Mouse (Mus musculus): ENCODE data around the gene Zfp574. TPM values are rescaled to one million over a fixed set of nuclear protein-coding genes. Genes with fewer than 3 reads are reported as not detected.
A peak's percentile ranks its signal among the peaks of the same experiment; 100 is the strongest.

The Zfp574 gene
- total RNA-seq, 2 experiments from 2014 or later, result 6.1 to 6.3 TPM

DNA sequence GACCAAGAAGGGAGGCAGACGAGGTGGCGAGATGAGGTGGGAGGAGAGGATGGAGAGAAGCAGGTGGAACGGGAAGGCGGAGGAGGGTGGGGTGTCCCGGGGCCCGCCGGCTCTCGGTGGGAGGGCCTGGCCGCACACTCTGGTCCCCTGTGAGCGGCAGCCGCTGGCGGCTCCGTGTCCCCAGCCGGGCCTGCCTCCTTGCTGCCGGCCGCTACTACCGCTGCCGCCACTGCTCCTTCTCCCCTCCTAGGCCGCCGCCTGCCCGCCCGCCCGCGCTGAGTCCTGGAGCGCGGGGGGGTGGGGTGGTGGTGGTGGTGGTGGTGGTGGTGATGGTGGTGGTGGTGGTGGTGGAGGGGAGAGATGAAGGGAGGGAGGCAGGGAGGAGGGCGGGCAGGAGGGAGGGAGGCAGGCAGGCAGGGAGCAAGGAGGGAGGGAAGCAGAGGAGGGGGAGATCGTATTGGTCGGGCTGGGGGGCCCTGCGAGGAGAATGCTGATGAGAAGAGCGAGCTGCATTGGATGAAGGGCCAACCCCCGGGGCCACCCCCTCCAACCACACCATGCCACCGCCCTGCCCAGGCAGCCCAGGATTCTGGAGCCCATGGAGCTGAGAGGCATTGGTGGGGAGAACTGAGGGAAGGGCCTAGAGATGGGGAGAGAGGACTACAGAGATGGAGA, 486 bp downstream of the Zfp574 start:
- DNase-seq, result no peak

DNA sequence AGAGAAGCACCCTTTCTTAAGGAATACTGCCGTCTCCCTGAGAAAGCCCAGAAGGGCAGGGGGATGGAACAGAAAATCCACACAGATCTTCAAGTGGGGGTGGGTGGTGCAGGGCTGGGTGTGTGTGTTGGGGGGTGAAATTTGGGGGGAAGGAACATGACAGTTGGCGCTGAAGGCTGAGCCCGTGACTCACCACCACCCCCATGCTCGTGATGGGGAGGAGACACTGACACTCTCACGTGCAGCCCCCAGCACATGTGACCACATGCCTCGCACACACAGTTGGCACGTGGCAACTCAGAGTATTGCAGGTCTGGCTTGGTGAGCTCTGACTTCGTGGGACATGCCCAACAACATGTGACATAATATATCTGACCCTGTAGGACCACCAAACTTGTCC, 1.6 kb downstream of the Zfp574 start:
- DNase-seq, result no peak

DNA sequence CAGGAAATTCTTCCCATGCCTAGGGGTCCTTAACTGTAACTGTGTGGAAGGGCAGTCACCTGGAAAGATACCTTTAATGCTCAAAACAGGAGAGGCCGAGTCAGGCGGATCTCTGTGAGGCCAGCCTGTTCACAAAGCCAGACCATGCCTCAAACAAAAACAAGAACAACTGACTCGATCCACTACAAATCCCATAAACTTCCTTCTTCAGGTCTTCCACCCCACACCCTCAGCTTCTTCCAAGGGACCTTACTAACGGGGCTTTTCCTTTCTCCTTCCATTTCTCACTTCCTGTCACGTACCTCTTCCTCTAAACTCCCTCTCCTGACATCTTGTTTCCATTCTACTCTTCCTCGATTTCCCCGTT, 3.9 kb downstream of the Zfp574 start:
- DNase-seq, result no peak

DNA sequence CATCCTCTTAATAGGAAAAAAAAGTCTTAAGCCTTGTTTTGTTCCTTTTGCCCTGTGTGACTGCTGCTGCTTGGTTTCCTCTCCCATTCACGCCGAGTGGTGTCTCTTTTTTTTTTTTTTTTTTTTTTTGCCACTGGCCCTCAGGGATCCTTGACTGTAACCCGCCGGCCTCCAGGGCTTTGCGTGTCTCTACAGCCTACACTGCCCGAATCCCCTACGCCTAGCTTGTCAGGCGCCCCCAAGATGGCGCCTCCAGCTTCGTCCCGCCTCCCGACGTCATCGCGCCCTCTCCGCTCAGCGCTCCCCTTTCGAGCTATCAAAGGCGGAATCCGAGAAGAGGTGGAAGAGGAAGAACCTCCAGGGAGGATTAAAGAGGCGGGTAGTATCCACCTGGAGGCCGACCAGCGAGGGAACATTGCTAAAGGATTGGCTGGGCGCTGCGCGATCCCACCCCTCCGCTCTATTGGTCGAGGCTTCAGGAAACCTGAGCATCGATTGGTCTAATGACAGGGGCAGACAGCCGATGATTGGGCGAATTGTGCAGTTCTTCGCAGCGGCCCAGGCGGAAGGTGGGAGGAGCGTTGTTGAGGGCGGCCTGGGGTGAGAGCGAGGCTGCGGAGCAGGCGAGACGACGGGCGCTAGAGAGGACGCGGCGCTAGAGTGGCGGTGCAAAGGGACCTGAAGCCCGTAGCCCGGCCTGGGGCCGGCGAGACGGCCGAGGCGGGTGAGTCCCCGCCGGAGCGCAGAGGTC, 4.5 kb downstream of the Zfp574 start:
- peak; percentile 99 for DNase-seq

DNA sequence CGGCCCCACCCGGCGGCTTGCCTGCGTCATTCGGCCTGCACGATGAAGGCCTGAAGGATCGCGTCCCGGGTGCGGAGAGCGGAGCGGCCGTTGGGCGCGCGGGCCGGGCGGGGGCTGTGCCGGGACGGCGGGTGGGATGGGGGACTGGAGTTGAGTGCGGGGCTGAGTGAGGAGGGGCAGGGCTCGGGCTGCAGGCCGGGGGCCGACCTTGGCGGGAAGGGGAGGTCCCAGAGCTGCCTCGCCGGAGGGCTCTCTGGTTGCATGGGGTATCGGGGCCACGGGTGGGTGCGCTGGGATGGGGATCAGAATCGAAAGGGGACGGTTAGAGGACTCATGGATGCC, 5.0 kb downstream of the Zfp574 start:
- DNase-seq, result no peak

DNA sequence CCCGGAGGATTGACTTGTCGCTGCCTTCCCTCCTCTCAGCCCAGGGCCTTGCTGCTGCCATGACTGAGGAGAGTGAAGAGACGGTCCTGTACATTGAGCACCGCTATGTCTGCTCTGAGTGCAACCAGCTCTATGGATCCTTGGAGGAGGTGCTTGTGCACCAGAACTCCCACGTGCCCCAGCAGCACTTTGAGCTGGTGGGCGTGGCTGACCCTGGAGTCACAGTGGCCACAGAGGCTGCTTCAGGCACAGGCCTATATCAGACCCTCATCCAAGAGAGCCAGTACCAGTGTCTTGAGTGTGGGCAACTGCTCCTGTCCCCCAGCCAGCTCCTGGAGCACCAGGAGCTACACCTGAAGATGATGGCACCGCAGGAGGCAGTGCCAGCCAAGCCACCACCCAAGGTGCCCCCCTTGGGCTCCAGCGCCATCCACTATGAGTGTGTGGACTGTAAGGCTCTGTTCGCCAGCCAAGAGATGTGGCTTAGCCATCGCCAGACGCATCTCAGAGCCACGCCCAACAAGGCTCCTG, 7.2 kb downstream of the Zfp574 start:
- no peak for DNase-seq

DNA sequence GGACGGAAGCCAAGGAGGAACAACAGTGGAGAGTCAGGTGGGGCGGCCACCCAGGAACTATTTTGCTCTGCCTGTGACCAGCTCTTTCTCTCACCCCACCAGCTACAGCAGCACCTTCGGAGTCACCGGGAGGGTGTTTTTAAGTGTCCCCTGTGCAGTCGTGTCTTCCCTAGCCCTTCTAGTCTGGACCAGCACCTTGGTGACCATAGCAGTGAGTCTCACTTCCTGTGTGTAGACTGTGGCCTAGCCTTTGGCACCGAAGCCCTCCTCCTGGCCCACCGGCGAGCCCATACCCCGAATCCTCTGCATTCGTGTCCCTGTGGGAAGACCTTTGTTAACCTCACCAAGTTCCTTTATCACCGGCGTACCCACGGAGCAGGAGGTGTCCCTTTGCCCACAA, 8.1 kb downstream of the Zfp574 start:
- DNase-seq, result no peak

DNA sequence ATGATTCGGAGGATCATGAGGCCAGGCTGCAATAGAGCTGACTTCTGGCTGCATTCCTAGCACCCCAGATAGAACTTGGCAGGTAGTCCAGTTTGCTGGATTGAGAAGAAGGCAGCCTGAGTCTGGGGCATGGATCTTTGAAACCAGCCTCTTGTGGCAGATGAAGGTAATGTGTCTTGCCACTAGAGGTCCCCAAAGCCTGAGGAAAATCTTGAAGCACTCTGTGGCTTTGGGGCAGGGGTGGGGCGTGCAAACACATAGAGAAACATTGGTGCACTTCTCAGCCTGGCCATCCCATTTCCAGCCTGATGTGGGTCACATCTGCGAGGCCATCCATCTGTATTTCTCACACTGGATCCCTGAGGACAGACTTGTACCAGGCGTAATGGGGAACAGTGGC, 10.1 kb downstream of the Zfp574 start:
- no peak for DNase-seq

DNA sequence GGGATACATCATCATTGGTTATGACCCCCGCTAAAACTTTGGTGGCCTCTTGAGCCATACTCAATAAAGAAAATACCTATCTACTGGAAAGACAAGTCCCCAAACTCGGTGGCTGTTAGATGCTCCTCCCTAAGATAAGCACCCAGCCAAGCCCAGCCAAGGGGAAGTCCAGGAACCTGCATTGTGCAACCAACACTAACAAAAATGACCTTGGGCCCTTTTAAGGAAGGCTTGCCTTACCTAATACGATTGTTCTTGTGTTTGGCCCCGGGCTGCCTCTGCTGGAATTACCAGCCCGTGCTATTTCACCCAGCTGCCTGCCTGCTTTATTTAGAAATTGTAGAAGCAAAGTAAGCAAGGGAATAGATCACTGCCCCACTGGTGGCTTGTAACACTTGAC, 12.3 kb downstream of the Zfp574 start:
- no peak for DNase-seq

DNA sequence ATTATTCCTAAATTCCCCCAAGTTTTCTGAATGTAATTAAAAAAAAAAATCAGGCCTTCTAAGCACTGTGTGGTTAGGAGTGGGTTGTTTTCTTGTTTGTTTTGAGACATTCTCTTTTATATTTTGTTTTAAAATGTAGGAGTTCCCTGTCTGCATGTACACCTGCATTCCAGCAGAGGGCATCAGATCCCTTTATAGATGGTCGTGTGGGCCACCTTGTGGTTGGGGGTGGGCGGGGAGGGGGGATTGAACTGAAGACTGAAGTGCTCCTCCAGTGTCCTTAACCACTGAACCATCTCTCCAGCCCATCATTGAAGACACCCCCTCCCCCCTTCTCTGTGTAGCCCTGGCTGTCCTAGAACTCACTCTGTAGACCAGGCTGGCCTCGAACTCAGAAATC, 14.3 kb downstream of the Zfp574 start:
- DNase-seq, result no peak

DNA sequence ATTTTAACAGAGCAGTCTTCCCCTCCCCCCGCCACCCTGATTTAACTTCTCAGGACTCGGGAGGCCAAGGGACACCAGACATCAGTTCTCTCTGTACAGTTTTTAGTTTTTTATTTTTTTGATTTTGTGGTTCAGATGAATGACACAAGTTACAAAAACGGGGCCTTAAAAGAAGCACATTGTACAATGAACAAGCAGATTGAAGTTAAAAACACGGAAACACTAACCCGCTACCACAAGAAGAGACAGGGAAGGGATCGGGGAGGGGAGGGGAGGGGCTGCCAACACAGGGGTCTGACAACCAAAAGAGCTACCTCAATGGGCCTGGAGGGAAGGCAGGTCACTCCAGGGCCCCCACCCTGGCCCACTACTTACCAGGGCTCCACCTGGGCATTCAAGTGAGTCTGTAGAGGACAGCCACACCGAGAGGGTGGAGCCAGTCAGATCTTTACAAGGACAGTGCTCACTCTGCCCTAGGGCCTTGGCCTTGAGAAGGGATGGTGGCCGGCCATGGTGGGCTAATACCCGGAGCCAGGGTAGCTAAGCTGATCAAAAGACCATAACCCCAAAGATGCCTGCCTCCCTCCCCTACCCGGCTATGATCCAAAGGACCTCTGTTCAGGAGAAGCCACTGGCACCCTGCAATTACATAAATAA, 15.0 kb downstream of the Zfp574 start:
- DNase-seq, result no peak

DNA sequence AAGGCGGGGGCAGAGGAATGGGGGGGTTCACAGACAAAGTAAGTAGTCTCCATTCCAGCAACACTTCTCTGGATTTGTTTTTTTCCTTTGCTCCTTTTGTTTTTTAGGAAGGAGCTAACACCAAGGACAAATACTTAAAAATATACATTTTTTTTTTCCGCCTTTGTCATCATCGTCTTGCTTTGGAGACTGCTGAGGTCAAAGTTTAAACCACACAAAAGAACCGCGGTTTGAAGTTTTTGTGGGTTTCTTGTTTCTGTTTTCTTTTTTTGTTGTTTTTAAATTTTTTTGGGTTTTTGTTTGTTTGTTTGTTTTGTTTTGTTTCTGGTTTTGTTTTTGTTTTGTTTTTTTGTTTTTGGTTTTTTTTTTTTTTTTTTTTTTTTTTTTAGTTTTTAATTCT, 15.6 kb downstream of the Zfp574 start:
- DNase-seq, result no peak

DNA sequence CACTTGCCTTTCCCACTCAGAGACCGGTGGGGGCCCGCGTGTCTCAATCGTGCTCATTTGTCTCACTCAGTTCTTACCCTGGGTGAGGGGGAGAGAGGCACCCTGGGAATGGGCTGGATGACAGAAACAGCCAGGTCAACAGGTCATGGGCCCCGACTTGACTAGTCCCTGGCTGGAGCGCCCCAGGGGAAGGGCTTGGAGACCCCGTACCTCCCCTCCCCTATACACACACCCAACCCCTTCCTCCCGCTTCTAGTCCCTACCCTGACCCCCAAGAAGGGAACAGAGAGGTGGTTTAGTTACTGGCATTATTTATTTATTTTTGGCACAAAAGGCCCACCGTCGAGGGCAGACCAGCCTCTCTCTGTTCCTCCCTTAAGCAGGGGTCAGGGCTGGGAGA, 16.2 kb downstream of the Zfp574 start:
- DNase-seq, result no peak

DNA sequence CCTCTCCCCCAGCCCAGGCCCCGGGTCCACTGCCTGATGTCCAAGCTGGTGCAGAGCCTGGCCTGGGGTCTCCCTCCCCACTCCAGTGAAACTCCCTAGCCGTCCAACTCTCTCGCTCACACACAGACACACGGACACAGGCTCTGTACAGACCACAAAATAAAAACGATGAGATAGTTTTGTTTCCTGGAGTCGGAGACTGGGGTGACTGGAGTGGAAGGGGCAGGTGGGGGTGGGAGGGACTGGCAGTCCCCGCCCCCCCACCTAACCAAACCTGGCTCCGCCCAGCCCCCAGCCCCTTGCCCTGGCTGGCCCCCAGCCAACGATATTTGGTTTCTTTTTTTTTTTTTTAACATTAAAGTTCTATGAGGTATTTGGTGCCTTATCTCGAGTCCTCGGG, 16.6 kb downstream of the Zfp574 start:
- DNase-seq, result no peak

DNA sequence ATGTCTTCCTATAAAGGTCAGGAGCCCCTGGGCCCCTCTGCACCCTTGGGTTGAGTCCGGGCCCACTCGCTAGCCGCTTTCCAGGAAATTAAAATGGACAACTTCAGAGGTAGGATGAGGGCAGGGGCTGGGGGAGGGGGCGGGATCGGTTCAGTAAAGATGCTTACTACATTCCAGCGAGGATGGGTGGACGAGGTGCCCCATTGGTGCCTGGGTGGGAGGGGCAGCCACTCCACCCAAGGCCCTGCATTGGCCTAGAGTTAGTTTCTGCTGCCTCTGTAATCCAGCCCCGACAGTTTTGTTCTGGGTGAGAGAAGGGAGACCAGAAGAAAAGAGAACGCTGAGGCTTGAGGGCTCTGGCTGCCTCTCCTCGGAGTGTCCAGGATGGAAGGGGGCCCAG, 17.5 kb downstream of the Zfp574 start:
- DNase-seq, result no peak

DNA sequence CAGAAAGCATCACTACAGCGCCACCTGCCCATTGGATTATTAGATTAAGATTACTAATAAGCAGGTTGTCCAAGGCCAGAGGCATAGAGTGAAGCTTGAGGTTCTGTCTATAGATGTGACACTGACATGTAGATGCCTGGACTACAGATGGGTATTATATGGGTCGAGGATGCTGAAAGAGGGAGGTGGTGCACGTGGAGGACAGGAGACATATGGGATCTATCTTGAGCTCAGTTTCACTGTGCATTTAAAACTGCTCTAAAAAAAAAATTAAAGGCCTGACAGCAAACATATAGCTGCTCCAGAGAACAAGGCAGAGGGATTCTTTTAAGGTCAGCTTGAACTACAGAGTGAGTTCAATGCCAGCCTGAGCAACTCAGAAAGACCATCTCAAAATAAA, 25.8 kb downstream of the Zfp574 start:
- DNase-seq, result no peak

DNA sequence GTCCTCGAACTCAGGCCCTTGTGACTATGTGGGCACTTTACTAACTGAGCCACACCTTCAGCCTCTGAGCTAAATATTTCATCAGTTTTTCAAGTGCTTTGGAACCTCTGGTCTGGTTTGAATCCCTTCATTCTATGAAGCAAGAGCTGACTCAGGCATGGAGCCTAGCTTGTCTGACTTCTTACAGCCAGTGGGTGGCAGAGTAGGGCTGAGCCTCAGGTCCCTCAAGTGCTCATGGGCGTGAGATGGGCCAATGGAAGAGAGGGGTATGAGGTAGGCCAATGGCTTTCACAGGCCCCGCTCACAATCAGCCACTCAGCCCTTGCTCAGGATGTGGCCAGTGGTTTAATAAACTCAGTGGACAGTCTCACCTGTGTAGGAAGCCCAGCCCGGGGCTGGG, 27.2 kb downstream of the Zfp574 start:
- no peak for DNase-seq

DNA sequence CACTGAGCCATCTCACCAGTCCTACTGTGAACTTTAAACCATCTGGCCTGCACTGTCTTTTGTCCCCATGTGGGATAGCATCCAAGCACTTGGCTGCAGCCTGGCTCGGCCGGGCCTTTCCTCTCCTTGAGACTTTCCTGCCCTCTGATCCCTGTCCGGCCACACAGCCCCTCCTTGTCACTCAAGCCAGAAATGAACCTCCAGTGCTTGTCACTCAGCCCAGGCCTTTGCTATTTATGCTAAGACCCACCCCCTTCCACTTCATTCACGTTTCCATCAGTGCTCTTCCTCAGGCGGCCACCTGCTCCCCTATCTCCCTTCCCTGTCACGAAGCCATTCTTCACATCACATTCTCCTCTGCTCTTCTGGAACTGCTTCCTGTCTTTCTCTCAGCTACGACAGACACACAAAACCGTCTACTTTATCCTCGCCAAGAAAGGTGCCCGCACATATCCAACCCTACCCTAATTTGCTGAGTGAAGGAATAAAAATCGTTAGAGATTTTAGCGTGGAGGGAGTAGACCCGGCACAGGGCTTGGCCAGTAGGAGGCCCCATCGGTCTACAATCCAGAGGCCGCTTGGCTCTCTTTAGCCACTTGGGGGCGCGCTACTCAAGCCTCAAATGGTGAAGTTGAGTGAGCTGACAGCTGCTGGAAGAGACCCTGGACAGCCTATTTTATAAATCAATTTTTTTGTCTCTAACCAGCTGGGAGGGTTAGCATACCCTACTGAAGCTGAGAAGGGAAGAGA, 33.2 kb downstream of the Zfp574 start:
- peak; percentile 42 for DNase-seq

DNA sequence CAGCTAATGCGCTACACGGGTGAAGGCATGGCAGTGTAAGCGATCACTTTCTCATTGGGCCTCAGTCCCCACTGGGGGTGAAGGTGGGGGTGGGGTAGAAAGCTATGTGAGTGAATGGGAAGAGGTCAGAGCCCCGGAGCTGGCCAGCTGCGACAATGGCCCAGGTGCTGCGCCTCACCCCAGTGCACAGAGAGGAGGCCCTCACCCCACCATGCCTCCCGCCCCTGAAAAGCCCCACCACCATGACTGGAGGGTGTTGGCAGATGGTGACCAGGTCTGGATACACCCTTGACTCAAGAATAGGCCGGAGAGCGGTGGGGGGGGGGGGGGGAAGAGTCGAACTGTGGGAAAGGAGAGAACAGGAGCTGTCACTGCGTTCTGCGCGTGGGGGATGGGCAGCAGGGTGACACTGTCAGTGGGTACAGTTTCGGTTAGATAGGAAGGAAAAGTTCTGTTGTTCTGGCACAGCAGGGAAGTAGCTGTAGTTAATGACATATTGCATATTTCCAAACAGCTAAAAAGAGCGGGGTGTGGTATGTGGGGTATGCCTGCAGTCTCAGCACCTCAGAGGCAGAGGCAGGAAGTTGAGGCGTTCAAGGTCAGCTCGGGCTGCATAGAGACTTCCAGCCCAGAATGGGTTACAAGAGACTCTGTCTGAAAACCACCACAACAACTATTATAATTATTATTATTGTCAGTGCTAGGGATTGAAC, 34.6 kb downstream of the Zfp574 start:
- no peak for DNase-seq

DNA sequence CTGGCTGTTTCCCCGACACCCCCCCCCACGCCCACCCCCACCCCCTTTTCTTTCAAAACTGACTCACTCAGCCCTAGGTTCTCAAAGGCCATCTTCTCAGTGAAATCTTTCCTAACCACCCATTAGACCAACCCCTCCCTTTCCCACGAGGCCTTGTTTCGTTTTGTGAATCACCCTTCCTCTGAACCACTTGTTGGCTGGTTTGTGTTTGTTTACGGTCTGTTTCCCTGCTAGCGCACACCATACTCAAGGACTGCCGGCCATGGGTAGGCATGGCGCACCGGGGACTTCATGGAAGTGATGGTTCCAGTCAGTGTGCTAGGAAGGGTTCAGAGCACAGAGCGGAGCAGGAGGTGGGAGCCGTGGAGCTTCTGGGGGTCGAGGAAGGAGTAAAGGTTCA, 37.0 kb downstream of the Zfp574 start:
- DNase-seq, result no peak

DNA sequence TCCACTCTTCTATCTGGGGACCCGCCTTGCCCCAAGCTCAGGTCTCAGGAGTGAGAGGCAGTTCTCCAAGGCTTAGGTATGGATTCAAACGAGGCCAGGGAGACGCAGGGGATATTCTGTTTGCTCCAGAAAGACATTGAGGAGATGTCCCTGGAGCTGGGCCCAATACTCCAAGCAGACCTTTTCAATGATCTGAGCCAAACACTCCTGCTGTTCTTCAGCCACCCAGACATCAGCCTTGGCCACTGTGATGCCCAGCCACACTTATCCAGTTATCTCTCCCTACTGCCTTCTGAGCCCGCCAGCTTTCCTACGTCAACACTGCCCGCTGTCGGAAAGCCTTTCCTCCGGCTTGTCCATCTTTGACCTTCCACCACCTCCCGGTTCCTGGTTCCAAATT, 38.0 kb downstream of the Zfp574 start:
- no peak for DNase-seq
